Mouse (Mus musculus) left cerebral cortex, postnatal 14 days (tissue): Measurements from ENCODE around the gene Speer4b. TPM values are rescaled to one million over a fixed set of nuclear protein-coding genes. Genes with fewer than 3 reads are reported as not detected.
"Not testable (repeated sequence)": the region's sequence is repeated elsewhere in the genome, so short reads cannot be mapped to it uniquely, and the experiment has no call there.

ENCODE experiments used
- DNase-seq, 2 experiments: peaks; one replicate each; pipeline ENCODE4 v3.0.0; 2021 to 2022; ENCODE audit warnings: low spot score in 2 of 2, mixed read lengths in 1 of 2
- intact Hi-C: fragments of 180-260 bp; cut with DNase I; formaldehyde crosslinking; loops from one replicate; pipeline ENCODE4 v1.15.1; 2025
- long read RNA-seq, 2 experiments: library from polyadenylated mRNA; stranded (forward); transcript quantifications; one replicate each; pipeline ENCODE4 v2.0.0; 2021
- total RNA-seq, 2 experiments: library from RNA; stranded (reverse); gene quantifications; 2 replicates each; pipeline ENCODE4 v1.2.3; 2021

The Speer4b gene
- not detected for total RNA-seq
- long read RNA-seq, experiment 1: 0 reads
- long read RNA-seq, experiment 2: 0 reads

GRCm38 (mm10) chr5:27501338-27501737 is at the start of gene Speer4b:
Speer4b (minus strand) TSS chr5:27501438.
- intact Hi-C loops: loop anchor here (10.0 kb wide), 1 partner anchor 1367 kb away; no protein-coding TSS in a partner anchor
- DNase-seq: not testable (repeated sequence)

GRCm38 (mm10) chr5:27549291-27549690 is 48.1 kb upstream of the Speer4b start:
- DNase-seq: no peak
- intact Hi-C loops: loop anchor here (5.0 kb wide), 1 partner anchor 68 kb away; no protein-coding TSS in a partner anchor

GRCm38 (mm10) chr5:27544816-27545270 is 43.6 kb upstream of the Speer4b start:
- intact Hi-C loops: loop anchor here (2.0 to 5.0 kb wide), 2 partner anchors 72 to 470 kb away; no protein-coding TSS in a partner anchor
- DNase-seq: peak; percentile 51 to 67

GRCm38 (mm10) chr5:27526906-27527305 is 25.7 kb upstream of the Speer4b start:
- intact Hi-C loops: no loop called here
- DNase-seq: no peak

- DNase-seq: no peak
- intact Hi-C loops: no loop called here
Measured at GRCm38 (mm10) chr5:27518716-27519115, 17.5 kb upstream of the Speer4b start.

GRCm38 (mm10) chr5:27490942-27491341 is 10.3 kb downstream of the Speer4b start:
- intact Hi-C loops: no loop called here
- DNase-seq: peak in 1 of 2 experiments; percentile 35

- DNase-seq: no peak
- intact Hi-C loops: no loop called here
Measured at GRCm38 (mm10) chr5:27486138-27486537, 15.1 kb downstream of the Speer4b start.

- intact Hi-C loops: no loop called here
- peak in 1 of 2 experiments; percentile 24 for DNase-seq
Measured at GRCm38 (mm10) chr5:27481706-27482105, 19.5 kb downstream of the Speer4b start.

- no peak for DNase-seq
- intact Hi-C loops: no loop called here
Measured at GRCm38 (mm10) chr5:27474964-27475465, 26.2 kb downstream of the Speer4b start.

- no peak for DNase-seq
- intact Hi-C loops: no loop called here
Measured at GRCm38 (mm10) chr5:27457686-27458085, 43.6 kb downstream of the Speer4b start.

GRCm38 (mm10) chr5:27456981-27457380 is 44.3 kb downstream of the Speer4b start:
- DNase-seq: no peak
- intact Hi-C loops: no loop called here

GRCm38 (mm10) chr5:27454386-27454785 is 46.9 kb downstream of the Speer4b start:
- intact Hi-C loops: no loop called here

GRCm38 (mm10) chr5:27453201-27453845 is 47.9 kb downstream of the Speer4b start:
- no peak for DNase-seq
- intact Hi-C loops: no loop called here

More at GRCm38 (mm10) chr5:27454386-27454785, 46.9 kb downstream of the Speer4b start:
- DNase-seq: no peak
